Mouse (Mus musculus): Measurements from ENCODE around the gene Zkscan2.
A peak's percentile ranks its signal among the peaks of the same experiment; 100 is the strongest.

The Zkscan2 gene

GRCm38 (mm10) chr7:123500239-123501219, at the start of gene Zkscan2:
Gene Zkscan2, minus strand, starts transcription at chr7:123500449.
- DNase-seq (ENCODE audit: low read depth in 1 of 2, low spot score in 2 of 2), result no peak

- DNase-seq (ENCODE audit: low read depth in 1 of 2, low spot score in 2 of 2), result no peak
Observed at GRCm38 (mm10) chr7:123529190-123529589, 28.9 kb upstream of the Zkscan2 start.

- no peak for DNase-seq (ENCODE audit: low read depth in 1 of 2, low spot score in 2 of 2)
Observed at GRCm38 (mm10) chr7:123525761-123526160, 25.5 kb upstream of the Zkscan2 start.

- no peak for DNase-seq (ENCODE audit: low read depth in 1 of 2, low spot score in 2 of 2)
Observed at GRCm38 (mm10) chr7:123524218-123524861, 24.1 kb upstream of the Zkscan2 start.

GRCm38 (mm10) chr7:123507946-123508345, 7.7 kb upstream of the Zkscan2 start:
- DNase-seq (ENCODE audit: low read depth in 1 of 2, low spot score in 2 of 2), result no peak

- DNase-seq (ENCODE audit: low read depth in 1 of 2, low spot score in 2 of 2), result no peak
Observed at GRCm38 (mm10) chr7:123503358-123503757, 3.1 kb upstream of the Zkscan2 start.

- no peak for DNase-seq (ENCODE audit: low read depth in 1 of 2, low spot score in 2 of 2)
Observed at GRCm38 (mm10) chr7:123499481-123500238, 589 bp downstream of the Zkscan2 start.

- no peak for DNase-seq (ENCODE audit: low read depth in 1 of 2, low spot score in 2 of 2)
Observed at GRCm38 (mm10) chr7:123487703-123488102, 12.5 kb downstream of the Zkscan2 start.

- no peak for DNase-seq (ENCODE audit: low read depth in 1 of 2, low spot score in 2 of 2)
Observed at GRCm38 (mm10) chr7:123467961-123468360, 32.3 kb downstream of the Zkscan2 start.

- peak in 1 of 2 experiments; percentile 5 for DNase-seq (ENCODE audit: low read depth in 1 of 2, low spot score in 2 of 2)
Observed at GRCm38 (mm10) chr7:123465692-123466387, 34.4 kb downstream of the Zkscan2 start.

- no peak for DNase-seq (ENCODE audit: low read depth in 1 of 2, low spot score in 2 of 2)
Observed at GRCm38 (mm10) chr7:123463569-123463968, 36.7 kb downstream of the Zkscan2 start.

- no peak for DNase-seq (ENCODE audit: low read depth in 1 of 2, low spot score in 2 of 2)
Observed at GRCm38 (mm10) chr7:123462070-123462501, 38.2 kb downstream of the Zkscan2 start, which contains the start of gene Aqp8. Gene Aqp8, plus strand, starts transcription at chr7:123462291.

- DNase-seq (ENCODE audit: low read depth in 1 of 2, low spot score in 2 of 2), result no peak
Observed at GRCm38 (mm10) chr7:123461316-123461715, 38.9 kb downstream of the Zkscan2 start.

GRCm38 (mm10) chr7:123459247-123459646, 41.0 kb downstream of the Zkscan2 start:
- no peak for DNase-seq (ENCODE audit: low read depth in 1 of 2, low spot score in 2 of 2)

GRCm38 (mm10) chr7:123458309-123458708, 41.9 kb downstream of the Zkscan2 start:
- DNase-seq (ENCODE audit: low read depth in 1 of 2, low spot score in 2 of 2), result no peak

GRCm38 (mm10) chr7:123455088-123455487, 45.2 kb downstream of the Zkscan2 start:
- no peak for DNase-seq (ENCODE audit: low read depth in 1 of 2, low spot score in 2 of 2)

GRCm38 (mm10) chr7:123453066-123453465, 47.2 kb downstream of the Zkscan2 start:
- no peak for DNase-seq (ENCODE audit: low read depth in 1 of 2, low spot score in 2 of 2)

- DNase-seq (ENCODE audit: low read depth in 1 of 2, low spot score in 2 of 2), result no peak
Observed at GRCm38 (mm10) chr7:123452551-123452950, 47.7 kb downstream of the Zkscan2 start.

- DNase-seq (ENCODE audit: low read depth in 1 of 2, low spot score in 2 of 2), result no peak
Observed at GRCm38 (mm10) chr7:123450515-123450914, 49.7 kb downstream of the Zkscan2 start.

- no peak for DNase-seq (ENCODE audit: low read depth in 1 of 2, low spot score in 2 of 2)
Observed at GRCm38 (mm10) chr7:123449676-123450075, 50.6 kb downstream of the Zkscan2 start.

GRCm38 (mm10) chr7:123448794-123449193, 51.5 kb downstream of the Zkscan2 start:
- DNase-seq (ENCODE audit: low read depth in 1 of 2, low spot score in 2 of 2), result no peak

Data from monocyte, adult 2 months (primary cell).